Mouse (Mus musculus) embryo, embryonic 11 days (tissue): ENCODE measurements around the gene Rgl1.

ENCODE experiments used
- DNase-seq: peaks from one replicate; pipeline ENCODE4 v3.0.0-alpha.2; 2015

Rgl1 gene

DNA sequence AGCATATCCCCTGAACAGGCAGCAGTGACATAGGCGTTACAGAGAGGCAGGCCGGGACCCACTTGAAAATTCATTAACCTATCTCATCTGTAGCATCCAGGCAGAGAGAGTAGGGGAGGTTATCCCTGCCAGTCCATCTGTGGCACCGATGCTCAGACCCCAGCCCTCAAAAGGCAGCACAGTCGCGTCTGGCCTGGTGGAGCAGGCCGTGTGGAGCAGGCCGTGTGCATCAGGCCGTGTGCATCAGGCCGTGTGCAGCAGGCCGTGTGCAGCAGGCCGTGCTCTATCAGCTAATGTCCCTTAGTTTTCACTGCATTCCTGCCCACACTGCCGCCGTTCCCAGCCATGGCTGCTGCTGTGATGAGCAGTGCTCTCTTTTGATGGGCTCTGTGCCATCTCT lies 229.0 kb downstream of the Rgl1 start:
- no peak for DNase-seq

DNA sequence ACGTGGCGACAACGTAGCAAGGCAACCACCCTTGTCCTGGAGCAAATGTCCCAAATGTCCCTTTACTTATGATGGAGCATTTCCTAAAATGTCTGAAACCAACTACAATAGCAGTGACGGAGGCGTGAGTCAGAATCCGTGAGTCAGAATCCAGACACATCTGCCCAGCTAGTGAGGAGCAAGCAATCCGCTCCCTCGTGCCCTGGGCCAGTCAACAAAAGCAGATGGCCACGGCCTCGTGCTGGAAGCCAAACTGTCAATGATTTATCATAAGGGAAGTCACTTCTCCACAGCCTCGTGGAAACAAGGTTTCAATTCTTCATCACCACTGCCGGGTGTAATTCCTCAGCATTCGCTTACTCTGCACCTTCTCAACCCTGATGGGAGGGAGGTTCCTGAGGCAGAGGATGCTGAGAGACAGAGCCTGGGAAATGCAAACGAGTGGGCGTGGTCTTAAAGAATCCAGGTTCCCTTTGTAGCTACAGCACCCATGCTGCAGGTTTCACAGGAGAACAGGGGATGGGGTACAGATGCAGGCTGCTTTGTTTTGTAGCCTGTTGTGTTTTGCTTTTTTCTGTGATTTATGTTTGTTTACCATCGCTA lies 229.6 kb downstream of the Rgl1 start:
- DNase-seq: no peak

DNA sequence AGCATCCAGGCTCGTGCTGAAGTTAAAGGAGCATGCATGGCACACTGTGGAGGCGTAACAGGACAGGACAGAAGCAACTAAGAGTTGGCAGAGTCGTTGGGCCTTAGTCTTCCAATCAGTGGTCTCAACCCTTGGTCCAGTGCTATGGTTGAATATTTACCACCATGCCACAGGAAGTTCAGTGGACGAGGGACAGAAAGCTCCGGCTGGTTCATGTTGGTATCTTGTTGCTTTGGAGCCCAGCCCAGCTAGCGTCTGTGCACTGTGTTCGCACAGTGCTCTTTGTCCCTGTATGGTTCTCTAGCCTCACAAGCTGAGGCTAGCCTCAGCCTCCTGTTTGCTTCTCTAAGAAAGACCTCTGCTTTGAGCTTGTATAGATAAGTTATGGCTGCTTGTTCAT lies 231.6 kb downstream of the Rgl1 start:
- DNase-seq: no peak

DNA sequence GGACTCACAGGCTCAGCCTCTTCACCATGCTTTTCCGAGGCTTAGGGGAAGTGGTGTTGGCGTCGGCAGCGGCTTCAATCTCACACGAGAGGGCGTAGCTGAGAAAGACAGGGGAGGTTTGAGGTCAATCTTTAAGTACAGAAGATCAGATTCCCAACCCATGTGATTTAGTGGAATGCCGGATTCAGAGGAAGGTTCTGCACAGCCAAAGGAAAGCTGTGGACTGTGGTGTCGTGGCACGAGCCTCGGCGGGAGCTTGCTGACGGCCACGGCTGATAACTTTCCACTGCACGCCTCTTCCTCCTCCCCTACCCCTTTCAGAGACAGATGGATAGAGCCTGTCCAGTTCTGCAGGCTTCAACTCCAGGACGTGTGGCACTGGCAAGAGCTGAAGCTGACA lies 234.7 kb downstream of the Rgl1 start:
- peak; percentile 36 for DNase-seq

DNA sequence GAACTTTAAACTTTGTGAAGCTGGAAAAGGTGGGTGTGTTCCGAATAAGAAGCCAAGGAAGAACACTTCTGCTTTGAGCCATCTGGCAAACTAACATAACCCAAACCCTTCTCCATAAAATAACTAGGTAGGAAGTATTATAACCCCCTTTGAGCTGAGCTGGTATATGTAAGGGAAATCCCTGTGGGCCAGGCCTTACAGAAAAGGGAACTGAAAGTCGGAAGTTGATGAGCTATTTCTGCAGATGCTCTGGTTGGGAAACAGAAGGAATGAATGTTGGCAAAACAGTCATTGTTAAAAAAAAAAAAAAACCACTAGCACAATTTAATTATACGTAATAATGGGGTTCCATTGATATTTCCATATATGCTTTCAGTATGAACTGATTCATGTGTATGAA lies 237.4 kb downstream of the Rgl1 start:
- DNase-seq: no peak

DNA sequence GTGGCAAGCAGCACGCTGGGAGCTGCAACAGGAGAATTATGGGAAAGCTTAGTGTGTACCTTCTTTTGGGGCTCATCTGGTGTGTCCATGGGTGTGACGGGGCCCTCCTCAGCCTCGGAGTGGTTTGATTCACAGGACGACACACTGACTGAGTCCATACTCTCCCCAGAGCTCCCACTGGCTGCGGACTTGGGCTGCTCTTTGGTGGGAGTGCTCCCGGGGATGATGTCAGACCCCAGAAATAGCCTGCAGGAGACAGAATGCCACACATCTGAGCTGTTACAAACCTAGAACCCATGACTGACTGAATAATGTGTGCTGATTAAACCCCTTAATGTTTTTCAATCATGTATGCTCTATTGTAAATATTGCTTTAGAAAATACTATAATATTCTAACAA lies 237.9 kb downstream of the Rgl1 start:
- DNase-seq: no peak

DNA sequence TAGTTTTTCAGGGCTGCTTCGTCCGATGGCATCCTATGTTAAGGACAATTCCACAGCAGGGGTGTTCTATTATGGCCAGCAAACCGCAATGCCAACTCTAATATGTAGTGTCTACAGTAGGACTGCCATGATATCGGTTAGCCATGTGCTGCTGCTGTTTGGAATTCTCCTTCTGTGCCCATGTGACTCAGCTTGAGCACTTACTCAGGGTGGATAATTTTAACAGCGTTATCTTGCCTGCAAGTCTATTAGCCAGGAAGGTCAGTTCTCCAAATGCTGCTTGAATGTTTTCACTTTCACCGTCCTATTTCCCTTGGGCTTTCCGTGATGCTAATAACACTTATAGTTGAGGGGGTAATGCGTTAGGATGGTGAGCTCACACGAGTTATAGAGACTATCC lies 240.0 kb downstream of the Rgl1 start:
- DNase-seq: no peak

DNA sequence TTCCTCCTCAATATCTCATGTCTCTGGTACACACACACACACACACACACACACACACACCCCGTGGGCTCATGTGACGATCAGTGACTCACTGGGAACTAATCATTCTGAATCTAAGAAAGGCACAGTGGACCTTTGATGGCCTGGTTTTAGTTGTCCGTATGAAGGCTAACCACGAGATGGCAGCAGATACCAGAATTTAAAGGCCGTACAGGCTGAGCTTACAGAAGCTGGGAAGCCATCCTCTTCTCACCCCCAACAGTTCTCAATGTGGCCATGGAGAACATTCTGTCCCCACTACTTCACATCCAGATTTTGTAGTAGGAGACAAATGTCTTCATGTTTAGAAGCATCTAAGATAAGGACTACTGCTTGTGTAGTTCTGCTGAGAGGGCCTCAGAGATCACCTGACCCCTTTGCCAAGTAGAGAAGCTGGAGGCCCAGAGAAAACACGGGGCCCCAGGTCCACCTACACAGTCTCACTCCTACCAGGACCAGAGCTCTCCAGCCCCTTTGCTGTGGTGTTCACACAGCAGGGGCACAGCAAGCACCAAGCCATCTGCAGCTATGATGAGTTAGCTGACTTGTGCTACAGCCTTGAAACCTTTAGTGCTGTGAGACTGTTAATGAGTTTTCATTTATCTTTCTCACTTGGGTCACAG lies 241.0 kb downstream of the Rgl1 start:
- peak; percentile 85 for DNase-seq

DNA sequence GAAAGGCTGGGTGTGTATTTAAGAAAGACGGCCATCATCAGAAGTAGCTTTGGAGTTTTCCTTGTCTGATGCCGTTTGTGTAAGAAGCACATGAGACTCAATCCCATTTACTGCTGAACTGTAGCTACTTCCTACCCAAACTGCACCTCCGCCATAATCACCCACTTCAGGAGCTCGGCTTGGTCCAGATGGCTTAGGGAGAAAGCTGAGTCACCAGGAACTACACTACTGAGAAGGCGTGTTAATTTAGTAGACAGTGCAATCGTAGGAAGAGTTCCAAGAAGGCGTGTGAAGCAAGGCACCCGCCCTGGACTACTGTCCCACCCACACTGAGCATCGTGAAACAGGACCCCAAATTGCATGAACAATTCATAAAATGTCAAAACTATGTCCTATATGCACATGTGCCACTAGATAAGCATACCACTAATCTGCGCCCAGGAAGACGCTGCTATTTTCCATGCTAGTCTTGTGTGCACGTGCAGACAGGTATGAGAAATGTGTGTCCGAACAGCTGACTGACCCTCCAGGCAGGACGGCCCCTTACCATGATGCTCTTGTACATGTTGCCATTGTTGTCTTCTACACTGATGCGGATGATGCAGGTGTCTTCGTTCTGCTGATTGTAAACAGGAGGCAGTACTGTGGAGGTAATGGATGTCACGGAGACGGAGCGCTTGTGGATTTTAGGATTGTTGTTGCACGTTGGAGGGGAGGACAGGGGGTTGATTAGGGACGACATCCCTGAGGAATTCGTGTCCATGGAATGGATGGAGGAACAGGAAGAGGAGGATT lies 241.9 kb downstream of the Rgl1 start:
- DNase-seq: no peak

DNA sequence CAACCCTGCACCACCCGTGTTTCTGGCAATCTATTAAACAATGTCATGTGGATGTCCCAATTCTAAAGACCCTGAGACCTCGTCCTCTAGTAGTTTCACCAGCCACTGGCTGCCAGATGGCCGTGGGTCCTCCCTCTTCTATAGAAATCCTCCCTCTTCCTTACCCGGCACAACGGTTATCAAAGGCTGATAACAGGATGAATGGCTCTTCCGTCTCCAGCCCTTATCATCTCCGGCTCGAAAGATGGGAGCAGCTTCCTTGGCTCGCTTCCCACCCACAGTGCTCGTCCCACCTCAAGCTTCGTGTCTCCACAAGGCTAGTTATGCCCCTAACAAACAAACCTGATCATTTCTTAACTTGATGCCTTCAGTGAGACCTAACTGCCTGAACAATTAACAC lies 242.9 kb downstream of the Rgl1 start:
- DNase-seq: no peak

DNA sequence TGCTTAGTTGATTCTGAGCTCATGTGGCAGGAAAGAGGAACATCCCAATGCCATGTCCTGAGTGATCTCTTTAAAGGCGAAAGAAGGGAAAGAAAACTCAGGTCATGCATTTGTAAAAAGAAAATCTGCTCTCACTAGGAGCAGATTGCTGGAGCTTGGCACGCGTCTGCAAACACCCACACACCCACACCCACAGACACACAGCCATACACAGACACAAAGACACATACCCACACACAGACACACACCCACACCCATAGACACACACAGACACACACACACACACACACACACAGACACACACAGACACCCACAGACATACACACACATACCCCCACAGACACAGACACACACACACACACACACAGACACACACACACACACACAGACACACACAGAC lies 243.9 kb downstream of the Rgl1 start:
- no peak for DNase-seq

DNA sequence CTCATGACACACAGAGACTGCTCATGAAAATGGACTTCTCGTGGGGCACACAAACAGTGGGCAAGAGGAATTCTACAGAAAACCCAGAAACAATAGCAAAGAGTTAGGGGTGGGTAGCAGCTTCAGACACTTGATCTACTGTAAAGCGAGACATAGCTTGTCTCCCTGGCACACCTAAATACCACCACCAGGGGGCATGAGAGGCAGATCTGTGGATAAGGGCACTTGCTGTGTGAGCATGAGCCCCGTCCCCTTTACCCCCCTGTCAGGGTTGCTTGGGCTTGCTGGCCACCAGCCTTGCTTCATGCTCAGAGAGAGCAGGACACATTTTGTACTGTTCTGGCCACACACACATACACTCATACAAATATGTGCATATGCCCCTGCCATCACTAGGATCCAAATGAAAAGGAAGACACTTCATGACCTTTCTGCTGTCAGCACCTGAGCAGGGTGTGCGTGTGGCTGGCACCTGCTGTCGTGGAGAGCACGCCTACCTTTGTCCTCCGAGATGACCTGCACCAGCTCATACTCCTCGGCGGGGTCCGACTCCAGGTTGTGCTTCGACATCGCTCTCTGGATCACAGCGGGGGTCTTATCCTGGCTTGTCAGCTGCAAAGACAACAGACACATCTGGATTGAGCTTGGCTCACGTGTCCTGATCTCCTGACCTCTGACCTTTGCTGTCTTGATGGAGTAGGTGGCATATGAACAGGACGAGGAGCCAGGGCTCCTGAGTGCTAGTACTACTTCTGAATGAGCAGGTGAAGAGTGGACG lies 245.2 kb downstream of the Rgl1 start:
- DNase-seq: peak; percentile 74

DNA sequence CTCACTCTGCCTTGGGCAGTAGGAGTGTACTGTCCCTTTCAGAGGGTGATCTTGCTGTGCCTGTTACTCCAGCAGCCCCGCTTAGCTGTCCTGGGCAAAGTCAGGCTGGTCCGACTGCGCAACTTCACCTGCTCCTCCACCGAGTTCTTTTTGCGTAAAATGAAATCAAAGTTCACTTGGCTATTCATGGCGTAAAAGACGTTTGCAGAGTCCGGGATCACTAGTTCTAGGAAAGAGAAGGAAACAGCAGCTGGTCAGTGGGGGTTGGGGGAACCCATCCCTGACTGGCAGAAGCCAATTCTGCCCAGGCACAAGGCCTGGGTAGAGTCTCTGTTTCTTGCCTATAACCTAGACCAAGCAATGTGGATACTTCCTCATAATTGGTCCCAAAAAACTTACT lies 247.2 kb downstream of the Rgl1 start:
- DNase-seq: no peak

DNA sequence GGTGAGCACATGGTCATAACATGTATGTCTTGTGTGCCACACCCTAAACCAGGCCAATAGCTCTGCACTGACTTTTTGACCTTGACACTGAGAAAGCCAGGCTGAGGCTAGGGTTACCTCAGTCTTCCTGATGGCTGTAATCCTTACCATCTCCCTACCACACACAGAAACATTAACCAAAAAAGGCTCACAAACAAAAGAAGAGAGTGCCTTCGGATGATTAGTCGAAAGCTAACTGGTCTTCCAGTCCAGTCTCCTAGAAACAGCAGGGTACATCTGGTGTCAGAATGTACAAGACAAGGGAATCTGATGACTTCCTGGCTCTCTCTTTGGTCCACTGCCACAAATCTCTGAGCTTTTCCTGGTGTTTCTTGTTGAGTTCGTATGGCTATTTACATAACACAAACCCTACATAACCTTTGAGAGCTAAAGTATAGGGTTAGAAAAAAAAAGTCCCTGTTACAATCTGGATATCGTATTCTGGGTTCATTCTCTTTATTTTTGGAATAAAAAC lies 249.0 kb downstream of the Rgl1 start:
- no peak for DNase-seq

DNA sequence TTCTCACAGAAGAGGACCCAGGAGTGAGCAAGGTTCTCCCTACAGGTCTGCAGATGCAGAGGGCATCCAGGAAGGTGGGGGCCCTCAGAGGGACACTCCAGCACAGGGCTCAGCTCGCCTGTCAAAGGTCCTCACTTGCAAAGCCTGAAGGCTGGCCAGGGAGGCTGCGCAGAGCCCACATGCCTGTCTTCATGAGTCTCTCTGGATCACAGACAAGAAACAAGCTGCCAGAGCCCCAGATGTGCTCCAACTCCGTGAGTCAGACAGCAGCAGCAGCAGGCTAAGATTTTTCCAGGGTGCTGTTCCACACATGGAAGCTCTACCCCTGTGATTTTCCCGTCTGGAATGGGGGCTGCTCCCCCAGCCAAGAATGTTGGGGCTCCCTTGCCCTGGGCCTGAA lies 251.9 kb downstream of the Rgl1 start:
- DNase-seq: no peak

DNA sequence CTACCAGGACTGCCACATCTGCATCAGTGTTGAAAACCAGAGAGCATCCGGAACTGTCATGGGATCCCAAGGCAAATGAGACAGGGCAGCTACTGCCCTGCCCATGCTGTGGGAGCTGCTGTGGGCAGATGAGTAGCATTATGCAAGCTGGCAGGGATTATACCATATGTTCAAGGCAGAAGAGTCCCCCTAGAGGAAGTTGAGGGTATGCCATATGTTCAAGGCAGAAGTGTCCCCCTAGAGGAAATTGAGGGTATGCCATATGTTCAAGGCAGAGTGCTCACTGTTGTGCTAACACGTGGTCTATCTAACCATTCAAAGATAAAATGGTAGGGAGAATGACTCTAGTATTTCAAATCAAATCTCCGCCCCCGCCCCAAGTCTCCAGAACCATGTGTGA lies 254.9 kb downstream of the Rgl1 start:
- peak; percentile 54 for DNase-seq

DNA sequence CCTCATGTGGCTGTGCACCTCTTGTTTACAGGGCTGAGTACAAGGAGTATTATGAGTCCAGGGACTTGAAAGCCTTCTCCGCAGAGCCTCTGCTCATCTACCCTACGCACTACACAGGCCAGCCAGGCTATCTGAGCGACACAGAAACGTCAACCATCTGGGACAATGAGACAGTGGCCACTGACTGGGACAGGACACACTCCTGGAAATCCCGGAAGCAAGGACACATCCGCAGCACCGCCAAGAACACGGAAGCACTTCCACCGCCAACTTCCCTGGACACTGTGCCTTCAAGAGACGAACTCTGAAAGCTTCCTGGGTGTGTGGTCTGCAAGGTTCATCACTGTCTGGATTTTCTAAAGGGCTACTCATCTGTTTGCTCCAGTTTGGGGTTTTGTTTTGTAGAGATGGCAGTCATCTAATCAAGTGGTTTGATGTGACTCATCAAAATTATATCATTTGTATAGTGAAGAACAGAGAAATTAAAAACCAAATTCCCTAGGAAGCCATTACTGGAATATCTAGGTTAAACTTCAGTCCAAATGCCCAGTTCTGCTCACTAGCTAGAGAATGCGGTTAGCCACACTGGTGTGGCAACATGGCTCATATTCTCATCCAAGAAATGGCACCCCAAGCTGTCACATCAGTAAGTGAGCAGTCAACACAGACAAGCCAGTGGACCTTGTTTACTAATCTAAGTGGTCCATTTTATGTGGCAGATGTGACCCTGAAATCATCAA lies 257.5 kb downstream of the Rgl1 start:
- DNase-seq: no peak

DNA sequence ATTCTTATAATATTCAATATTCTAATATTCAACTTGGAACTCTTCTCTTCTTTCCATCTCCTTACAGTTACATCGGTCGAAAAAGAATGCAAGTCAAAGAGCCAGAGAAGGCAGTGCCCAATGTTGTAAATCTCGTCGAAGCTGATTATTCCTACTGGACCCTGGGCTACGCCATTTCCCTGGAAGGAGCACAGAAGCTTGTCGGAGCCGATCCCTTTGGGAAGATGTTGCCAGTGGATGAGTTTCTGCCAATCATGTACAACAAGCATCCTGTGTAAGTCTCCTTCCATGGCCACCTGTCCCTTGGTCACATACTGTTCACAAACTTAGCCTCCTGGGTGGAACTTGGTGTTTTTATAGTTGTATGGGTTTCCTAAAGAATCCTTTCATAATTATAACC lies 259.4 kb downstream of the Rgl1 start:
- no peak for DNase-seq

DNA sequence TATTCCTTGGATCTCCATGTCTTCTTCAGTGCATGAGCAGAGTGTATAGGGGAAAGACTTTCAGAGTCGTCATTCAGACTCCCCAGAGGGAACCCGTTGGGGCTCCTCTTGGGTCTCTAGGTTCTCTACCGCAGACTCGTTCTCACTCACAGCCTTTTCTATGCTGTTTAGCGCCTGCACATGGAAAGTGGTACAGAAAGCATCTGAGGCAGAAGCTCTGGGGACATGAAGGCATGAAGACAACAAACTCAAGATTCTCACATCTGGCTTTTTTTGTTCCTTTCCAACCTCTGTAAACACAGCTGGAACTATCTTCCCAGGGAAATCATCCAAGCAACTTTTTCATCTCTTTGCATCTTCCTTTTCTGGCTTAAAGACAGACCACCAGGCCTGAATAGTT lies 260.0 kb downstream of the Rgl1 start:
- no peak for DNase-seq

DNA sequence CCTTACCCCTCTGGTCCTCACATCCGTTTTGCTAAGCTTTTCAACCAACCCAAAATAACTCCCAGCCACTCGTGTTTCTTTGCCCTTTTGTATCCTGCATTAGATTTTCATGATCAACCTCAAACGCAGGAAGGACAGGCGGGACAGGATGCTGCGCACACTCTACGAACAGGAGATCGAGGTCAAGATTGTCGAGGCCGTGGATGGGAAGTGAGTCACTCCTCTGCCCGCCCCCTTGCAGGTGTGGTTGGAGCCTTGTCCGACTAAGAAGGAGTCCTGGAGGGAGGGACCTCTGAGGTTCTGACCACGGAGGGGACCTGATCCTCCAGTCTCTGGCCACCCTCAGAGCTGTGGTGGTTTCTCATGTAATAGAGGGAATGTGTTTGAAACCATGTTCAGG lies 266.3 kb downstream of the Rgl1 start:
- no peak for DNase-seq

DNA sequence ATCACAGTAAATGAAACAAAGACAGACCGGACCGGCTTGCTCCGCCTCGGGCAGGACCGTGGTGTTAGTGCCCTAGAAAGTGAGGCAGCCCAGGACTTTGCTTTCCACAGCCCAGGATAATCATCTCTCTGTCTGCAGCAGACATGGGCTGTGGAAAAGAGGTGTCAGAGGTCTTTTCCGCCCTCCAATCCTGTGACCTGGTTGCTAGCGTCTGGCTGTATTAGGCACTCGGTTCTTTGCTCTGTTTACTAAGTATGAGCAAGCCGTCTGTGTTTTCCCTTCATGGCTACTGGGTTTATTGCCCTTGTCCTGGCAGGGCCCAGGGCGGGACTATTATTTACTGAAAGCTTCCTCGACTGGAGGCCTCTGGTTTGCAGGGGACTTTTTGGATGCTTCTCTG lies 268.6 kb downstream of the Rgl1 start:
- DNase-seq: peak; percentile 28

DNA sequence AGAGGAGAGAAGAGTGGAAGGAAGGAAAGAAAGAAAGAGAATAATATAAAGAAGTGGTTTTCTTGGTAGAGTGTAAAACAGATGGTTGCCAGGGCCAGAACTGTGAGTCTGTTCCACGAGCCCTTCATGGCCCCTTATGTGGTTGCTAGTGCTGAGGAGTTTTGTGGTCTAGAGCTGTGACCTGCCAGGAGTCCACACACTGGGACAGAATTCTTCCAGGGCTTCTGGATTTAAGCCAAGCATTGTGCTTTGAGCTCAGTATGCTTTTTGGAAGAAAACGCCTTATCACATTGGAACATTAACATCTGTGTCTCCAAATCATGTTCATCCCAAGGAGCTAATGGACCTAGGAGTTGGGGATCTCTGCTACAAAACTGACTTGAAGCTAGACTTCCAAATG lies 269.3 kb downstream of the Rgl1 start:
- no peak for DNase-seq

DNA sequence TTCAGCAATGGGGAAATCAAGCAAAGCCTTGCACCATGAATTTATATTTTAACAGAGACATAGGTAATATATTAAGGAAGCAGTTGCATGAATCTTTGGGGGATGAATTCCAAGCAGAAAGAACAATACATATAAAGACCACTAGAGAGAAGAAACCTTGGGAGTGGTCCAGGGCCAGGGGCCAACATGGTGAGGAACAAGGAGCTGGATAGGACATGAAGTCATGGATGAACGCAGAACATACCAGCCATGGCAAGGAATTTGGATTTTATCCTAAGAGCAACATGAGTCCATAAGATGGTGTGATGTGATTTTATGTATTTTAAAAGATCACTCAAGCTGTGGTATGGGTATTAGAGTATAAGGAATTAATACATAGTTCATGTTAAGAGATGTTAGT lies 273.9 kb downstream of the Rgl1 start:
- DNase-seq: no peak
